Mouse (Mus musculus) gastrocnemius, adult 18-20 months (tissue): Measurements from ENCODE around the gene Rngtt. TPM values are rescaled to one million over a fixed set of nuclear protein-coding genes. Genes with fewer than 3 reads are reported as not detected.
"Not testable (repeated sequence)": the region's sequence is repeated elsewhere in the genome, so short reads cannot be mapped to it uniquely, and the experiment has no call there.

ENCODE experiments used
- DNase-seq: peaks from one replicate; pipeline ENCODE4 v3.0.0; 2021; ENCODE audit warnings: low spot score
- total RNA-seq, 2 experiments: library from RNA; stranded (reverse); gene quantifications; 2 replicates each; pipeline ENCODE4 v1.2.3; 2021

Gene Rngtt
- total RNA-seq, 2 experiments from 2014 or later = 7.0 to 7.7 TPM

DNA sequence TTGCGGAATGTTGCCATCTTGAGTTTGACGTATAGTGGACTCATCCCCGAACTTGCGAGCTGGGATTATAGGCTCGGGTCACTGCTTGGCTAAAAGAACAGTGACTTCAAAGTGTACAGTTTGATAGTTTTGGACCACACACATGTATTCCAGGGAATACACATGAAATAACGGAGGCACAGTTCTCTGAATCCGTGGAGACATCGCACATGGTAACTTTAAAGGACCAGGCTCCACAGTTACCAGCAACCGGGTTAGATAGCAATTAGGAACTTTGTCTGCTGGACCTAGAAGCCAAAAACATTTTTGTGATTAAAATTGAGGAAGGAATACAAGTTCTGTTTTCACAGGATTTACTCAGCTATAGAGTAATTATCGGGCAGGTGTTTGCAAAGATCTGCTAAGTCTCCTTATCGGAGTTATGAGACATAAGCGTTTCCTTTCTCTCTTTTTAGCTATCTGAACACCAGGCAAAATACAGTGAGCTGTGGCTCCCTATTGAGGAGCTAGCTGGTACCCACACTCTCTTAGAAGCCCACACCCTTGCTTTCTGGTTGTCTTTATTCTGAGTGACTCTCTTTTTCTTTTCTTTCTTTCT lies 828 bp downstream of the Rngtt start:
- no peak for DNase-seq

DNA sequence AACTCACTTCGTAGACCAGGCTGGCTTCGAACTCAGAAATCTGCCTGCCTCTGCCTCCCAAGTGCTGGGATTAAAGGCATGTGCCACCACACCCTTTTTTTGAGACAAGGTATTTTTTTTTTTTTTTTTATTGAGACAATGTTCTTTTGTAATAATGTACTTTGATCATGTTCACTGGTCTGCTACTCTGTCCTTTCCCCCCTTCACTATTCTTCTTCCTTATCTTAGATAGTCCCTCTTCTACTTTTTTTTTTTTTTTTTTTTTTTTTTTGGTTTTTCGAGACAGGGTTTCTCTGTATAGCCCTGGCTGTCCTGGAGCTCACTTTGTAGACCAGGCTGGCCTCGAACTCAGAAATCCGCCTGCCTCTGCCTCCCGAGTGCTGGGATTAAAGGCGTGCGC lies 4.0 kb downstream of the Rngtt start:
- DNase-seq = not testable (repeated sequence)

DNA sequence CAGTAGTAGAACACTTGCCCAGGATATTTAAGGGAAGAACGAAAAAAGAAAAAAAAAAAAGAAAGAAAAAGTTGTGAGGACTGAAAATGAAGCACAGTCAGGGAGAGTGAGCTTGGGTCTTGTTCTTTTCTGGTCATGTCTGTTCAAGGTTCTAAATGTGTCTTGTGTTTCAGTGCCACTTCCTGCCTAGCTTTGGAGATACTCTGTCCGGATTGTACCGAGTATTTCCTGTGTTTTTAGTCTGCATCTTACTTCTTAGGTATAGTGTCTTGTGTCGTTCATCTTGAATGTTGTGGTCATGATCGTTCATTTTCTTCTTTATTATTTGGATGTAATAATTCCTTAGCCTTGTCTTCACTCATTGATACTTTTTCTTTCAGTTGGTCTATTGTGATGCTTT lies 5.7 kb downstream of the Rngtt start:
- no peak for DNase-seq

DNA sequence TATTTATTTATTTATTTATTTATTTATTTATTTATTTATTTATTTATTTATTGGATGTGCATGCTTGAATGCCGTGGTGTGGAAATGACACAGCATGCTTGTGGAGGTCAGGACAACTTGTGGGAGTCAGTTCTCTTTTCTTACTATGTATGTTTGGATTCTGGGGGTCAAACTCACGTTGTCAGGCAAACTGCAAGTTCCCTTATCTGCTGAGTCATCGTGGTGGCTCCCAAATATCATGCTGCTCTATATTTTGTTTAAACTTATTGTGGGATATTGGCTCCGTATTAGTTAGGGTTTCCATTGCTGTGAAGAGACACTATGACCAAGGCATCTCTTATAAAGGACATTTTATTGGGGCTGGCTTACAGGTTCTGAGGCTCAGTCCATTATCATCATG lies 21.0 kb downstream of the Rngtt start:
- DNase-seq = no peak

DNA sequence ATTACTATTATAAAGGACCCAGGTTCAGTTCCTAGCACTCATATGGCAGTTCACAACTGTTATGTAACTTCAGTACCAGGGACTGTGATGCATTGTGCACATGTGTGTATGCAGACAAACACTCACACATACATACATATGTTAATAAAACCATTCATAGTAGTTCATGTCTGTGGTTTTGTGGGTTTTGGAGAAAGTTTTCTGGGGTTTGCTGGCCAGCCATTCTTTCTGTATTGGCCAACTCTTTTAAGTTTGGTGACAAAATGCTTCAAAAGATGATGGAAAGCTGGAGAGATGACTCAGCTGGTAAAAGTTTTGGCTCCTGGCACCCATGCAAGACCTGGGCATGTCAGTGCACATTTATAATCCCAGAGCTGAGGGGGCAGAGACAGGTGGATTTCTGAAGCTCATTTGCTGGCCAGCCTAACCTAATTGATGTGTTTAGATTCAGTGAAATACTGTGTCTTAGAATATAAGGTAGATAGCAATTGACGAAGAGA lies 22.9 kb downstream of the Rngtt start:
- no peak for DNase-seq

DNA sequence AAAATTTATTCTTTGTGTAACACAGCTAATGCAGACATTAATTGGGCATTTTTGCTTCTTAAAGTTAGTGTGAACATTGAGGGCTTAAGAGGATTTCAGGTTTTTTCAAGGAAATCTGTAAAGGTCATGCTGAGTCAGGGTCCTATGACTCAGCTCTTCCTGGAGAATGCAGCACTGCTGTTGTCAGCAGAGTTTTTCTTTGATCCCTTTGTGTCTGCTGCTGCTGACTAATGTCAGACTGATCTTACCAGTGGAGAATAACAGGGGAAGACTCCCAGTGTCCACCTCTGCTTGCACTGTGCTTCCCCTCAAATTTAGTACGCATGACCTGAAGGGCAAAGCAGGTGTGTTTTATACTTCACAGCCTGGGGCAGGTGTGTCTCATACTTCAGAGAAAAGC lies 27.9 kb downstream of the Rngtt start:
- DNase-seq = no peak

DNA sequence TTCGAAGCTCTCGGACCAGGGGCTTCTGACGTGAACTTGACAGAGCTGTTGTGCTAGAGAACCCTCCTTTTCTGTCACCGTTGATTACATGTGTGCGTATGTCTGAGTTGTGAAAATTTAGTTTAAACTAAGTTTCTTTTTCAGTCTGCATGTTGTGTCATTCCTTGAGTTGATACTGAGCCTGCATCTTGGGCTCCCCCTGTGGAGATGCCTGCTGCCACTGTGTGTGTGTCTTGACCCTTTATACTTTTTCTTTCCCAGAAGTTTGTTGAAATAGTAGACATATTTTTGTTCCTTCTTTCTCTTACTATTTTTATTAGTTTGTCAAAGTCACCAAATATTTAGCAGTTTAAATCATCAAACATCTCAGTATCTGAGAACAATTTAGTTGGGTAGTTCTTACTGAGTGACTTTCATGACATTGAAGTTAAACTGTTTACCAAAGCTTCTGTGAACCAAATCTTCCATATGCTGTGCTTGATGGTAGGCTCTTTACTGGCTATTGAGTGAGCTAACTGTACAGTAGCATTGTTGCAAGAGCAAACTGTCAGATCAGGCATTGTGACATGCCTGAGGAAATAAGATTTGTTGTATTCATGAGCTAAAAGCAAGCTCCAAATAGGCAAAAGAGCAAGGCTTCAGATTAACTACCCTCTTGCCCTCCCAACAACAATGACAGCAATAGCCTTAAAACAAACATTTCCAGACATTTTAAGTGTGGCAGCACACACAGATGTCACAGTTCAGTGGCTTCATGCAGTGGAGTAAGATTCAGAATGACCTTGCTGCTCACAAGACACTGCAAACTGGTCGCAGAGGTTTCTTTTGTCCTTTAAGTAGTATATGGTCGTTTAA lies 33.0 kb downstream of the Rngtt start:
- no peak for DNase-seq

DNA sequence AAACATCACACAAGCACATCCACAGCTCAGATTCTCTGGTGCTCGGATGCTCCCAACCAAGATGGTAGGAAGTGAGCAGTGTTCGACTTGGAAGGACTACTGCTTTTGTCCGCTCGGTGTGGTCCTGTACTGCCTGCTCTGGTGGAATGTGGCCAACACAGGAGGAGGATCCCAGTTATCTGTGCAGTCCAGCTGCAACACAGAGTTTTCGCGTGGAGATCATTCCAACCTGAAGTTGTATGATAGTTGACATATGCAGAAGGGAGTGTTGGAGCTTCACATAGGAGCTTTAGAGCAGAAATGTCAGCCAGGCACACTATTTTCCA lies 33.6 kb downstream of the Rngtt start:
- no peak for DNase-seq

DNA sequence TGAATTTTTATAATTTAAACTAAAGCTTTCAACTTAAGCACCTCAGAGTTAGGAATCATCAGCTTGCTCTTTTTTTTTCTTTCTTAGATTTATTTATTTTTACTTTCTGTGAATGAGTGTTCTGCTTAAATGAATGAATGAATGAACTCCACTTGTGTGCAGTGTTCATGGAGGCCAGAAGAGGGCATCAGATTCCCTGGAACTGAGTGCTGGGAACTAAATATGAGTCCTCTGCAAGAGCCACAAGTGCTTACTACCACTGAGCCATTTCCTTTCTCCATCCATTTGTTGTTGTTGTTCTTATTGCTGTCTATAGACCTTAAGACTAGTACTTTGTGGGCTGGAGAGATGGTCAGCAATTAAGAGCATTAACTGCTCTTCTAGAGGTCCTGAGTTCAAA lies 53.3 kb downstream of the Rngtt start:
- no peak for DNase-seq

DNA sequence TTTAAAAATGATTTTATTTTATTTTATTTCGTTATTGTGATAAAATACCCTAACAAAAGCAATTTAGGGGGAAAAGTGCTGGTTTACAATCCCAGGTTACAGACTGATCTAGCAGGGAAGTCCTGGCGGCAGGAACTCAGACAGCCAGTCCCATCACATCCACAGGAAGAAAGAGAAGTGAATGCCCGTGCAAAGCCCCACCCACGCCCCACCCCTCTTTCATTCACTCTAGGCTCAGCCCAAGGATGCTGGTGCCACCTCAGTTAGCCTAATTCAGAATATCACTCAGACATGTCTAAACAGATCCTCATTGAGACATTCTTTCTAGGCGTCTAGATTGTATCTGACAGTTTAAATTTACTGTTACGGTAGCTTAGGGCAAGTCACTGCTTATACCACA lies 64.8 kb downstream of the Rngtt start:
- DNase-seq = no peak

DNA sequence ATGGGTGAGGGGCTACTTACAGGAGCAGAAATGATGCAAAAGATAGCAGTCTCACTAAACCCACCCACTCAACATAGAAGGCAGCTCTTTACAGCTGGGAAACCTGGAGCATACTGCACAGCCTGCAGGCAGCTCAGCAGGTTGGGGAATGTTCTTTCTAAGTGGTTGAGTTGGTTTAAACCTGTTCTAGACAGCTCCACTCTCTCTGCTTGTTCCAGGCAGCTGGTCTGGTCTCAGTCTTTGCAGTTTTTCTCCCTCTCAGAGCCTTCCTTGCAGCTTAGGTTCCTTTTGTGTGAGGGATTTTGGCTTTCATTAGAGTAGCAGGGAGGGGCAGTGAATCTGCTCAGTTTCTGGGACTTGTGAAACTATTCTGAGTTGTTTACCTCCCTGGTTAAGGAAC lies 67.5 kb downstream of the Rngtt start:
- no peak for DNase-seq

DNA sequence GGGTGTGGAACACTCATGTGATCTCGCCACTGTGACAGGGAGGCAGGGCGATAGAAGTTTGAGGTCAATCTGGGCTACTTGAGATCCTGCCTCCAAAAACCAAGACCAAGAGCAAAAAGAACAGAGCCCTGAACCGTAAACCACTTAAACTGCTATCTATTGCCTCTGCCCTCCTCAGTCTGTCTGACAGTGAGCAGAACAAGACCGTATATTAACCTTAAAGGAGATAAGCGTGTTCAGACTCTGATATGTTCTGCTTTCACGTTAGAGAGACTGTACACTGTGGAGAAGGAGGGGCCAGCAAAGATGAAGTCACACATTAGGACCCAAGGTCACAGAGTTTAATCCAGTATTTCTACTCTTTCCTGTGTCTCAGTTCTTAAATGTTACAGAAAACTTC lies 68.8 kb downstream of the Rngtt start:
- no peak for DNase-seq

DNA sequence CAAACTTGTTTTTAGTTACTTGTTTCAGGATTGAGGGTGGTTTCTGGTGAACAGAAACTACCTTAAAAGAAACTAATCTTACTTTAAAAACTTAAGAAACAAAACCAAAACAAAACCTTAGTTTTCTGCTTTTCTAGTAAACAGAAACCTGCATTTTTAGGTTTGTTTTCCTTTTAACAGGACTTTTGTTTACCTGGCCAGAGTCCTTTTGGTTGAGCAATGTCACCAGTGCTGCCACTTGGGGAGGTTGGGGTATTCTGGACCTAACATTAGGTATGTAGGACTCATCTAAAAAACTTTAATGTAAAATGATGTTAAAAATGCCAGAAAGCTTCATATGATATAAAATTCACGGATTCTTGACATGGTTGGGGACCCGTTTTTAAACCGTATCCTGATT lies 78.8 kb downstream of the Rngtt start:
- DNase-seq = no peak

DNA sequence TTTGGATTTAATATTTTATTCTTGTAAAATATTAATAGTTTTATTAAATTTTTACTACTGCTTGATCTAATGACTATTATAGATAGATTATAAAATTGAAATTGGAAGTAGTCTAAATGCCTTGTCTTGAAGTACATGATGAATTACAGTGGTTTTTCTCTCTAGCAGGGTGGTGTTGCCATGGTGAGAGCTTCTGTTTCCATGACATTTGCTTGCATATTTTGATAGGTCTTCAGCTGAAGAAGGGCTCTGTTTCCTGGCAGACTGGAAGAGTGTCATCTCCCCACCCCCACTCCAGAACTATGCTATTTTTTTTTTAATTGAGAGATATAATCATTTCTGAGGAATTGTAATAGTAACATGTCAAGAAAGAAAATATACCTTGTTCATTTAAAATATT lies 80.5 kb downstream of the Rngtt start:
- DNase-seq = no peak

DNA sequence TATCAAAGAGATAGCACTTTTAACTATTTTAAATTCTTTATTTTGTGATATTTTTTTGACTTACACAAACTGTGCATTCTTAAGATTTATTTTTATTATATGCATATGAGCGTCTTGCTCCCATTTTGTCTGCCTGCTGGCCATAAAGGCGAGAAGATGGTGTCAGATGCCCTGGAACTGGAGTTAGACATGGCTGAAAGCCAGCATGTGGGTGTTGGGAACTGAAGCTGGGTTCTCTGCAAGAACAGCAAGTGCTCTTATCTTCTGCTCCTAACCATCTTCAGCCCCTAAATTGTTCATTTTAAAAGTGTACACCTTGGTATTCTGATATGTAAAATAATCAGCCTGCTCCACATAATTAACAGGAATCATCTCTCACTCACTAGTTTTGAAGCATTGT lies 83.3 kb downstream of the Rngtt start:
- DNase-seq = peak; percentile 9

DNA sequence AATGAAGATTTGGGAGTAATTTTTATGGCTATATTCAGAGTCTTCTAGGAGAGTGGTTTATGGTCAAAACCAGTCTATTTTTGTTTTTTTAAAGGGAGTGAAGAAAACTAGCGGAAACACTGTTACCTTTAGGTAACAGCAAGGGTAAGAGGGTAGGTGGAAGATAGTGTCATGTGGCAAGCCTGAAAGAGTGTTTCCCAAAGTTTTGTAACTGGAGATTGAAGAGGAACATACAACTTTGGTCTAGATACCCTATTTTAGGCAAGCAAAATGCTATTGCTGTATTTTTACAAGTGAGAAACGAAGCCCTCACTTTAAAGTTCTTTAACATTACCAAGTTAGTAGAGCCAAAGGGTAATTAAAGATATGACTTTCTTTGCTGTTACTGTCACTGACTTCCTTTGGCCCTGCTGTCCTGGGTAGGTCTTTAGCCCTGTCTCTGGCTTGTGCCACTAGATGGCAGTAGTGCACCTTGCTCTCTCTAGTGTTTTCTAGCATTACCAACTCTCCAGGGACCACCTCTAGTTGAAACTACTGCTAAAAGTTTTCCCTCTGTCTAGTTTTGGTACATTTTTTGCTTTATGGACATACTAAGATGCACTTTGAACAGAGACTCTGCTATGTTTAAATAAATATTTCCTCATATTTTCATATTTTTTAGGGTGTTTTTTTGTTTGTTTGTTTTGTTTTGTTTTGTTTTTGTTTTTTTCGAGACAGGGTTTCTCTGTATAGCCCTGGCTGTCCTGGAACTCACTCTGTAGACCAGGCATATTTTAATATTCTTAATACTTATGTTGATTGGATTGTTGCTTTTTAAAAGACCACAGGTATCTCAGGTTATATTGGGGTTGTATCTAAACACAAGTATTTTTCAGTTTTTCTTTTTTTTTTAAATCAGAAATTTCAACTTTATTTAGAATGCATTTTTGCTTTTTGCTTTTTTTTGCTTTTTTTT lies 86.4 kb downstream of the Rngtt start:
- peak; percentile 90 for DNase-seq

DNA sequence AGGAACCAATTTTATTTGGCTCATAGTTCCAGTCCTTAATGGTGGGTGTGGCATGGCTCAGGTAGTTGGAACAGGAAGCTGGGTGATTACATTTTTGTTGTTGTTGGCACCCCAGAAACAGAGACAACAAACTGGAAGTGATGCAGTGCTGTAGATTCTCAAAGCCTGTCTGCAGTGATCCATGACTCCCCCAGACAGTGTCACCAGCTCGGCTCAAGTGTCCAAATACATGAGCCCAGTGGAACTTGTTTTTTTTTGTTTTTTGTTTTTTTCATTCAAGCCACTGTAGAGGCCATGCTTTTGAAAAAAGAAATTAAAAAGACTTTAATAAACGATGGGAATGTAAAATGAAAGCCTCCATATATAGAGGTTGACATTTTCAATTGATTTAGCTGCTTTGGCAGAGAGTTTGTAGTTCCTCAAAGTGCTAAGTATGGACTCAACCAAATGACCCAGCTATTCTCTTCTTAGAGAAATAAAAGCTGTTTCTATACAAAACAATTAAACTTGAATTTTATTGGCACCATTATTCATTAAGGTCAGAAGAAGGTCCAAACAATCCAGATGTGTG lies 95.7 kb downstream of the Rngtt start:
- no peak for DNase-seq

DNA sequence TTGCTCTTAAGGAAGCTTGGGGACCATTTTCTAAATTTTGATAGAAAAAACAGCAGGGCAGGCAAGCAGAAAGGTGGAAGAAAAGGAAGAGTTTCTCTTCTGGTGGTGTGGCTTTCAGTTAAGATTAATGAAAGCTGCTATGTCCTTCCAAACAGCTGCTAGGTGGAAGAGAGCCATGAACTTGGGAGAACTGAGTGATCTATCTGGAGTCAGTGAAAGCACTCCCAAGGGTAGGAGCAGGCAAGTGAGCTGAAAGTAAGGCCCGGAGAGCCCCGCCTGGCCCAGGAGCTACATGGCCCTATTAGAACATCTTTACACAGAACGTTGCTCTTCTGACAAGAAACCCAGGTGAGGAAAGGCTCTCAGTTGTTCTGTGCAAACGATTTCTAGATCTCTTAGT lies 103.7 kb downstream of the Rngtt start:
- peak; percentile 82 for DNase-seq

DNA sequence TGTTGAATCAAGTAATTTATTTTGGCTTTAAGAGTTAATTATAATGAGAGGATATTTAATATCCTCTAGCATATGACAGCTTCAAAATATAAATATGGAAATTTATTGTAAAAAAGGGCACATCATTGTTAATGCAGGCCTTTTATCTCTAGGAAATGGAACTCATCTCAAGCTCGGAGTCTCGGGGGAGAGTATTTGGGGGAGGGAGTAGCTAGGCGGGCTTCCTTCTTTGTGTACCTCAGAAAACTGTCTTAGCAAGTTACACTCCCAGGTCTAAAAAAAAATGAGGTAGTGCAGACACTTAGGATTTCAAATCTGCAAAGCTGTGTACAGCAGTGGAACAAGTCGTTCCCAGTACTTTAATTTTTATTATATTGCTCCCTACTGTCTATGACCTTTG lies 104.7 kb downstream of the Rngtt start:
- DNase-seq = no peak

DNA sequence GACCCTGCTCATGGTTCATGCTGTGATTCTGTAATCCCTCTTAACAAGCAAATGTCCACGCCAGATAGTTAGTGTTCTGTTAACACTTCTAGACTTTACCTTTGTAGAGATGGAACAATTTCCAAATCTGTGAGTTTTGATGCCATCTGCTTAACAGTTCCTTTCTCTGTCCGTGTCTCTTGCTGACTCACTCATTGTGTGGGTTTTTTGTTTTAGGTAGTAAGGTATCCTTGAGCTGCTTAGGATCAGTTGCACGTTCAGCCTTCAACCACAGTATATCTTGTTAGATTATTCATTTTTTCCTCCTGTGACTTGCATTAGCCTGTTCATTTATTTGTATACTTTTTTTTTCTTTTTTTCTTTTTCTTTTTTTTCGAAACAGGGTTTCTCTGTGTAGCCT lies 107.3 kb downstream of the Rngtt start:
- no peak for DNase-seq

DNA sequence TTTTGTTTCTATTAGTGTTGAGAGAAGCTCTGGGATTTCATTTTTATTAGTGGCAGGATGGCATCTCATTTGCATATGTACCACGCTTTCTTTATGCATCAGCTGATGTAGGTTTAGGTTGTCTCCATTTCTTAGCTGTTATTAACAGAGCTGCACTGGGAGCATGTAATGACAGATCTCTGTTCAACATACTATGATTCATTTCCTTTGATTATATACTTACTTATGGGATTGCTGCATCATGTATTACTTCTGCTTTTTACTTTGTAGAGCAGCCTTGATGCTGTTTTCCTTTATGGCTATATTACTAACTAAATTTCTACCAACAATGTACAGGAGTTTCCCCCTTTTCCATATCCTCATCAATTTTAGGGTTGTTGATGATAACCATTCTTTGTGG lies 109.5 kb downstream of the Rngtt start:
- no peak for DNase-seq

DNA sequence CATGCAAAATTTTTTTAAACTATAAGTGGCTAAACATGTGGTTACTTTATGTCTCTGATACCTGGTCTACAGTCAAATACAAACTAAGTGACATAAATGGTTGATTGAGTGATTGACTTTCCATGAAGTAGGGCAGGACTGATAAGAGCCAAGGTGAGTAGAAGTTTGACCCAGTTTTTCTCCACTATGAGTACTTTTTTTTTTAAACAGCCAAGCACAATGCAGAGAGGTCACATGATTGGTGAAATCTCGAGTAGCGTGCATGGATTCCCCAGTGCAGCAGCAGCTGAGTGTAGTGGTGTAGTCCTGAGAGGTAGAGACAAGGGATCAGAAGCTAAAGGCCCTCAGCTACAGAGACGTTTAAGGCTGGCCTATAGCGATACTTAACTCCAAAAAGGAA lies 118.7 kb downstream of the Rngtt start:
- DNase-seq = no peak
